Mouse (Mus musculus) ovary, adult 2 months (tissue): Measurements from ENCODE around the gene Eral1. TPM values are rescaled to one million over a fixed set of nuclear protein-coding genes. Genes with fewer than 3 reads are reported as not detected.

Experiments
- polyA plus RNA-seq: library from polyadenylated mRNA; depleted of rRNA; stranded (reverse); fragments of >200 nt; gene quantifications from 2 replicates; pipeline ENCODE4 v1.2.3, GENCODE M21; 2012; rRNA removed

The Eral1 gene
- polyA plus RNA-seq = 38.3 and 49.4 TPM in 2 replicates

GRCm38 (mm10) chr11:78079961-78080921 is at the start of gene Eral1:
TSS of gene Eral1 (minus strand) at chr11:78080383.

GRCm38 (mm10) chr11:78094504-78095143 is 14.4 kb upstream of the Eral1 start, which contains the start of gene Fam222b:
TSS of gene Fam222b (plus strand) at chr11:78094660.

GRCm38 (mm10) chr11:78037831-78038752 is 42.1 kb downstream of the Eral1 start, which contains the start of gene Flot2:
TSS of gene Flot2 (plus strand) at chr11:78037931.

GRCm38 (mm10) chr11:78031947-78032808 is 48.0 kb downstream of the Eral1 start, which contains the start of gene Dhrs13:
TSS of gene Dhrs13 (plus strand) at chr11:78032280.

Other genes with a start within 250 kb of the Eral1 start
- 2.4 and 4.0 TPM in 2 replicates for gene Pipox, start 186.3 kb downstream of the Eral1 start, polyA plus RNA-seq
- gene Sez6, start 149.6 kb downstream of the Eral1 start, polyA plus RNA-seq = 2.8 and 3.3 TPM in 2 replicates
- 54.3 and 67.9 TPM in 2 replicates for gene Phf12, start 97.6 kb downstream of the Eral1 start, polyA plus RNA-seq
- 19.7 TPM in 2 replicates for gene Dhrs13, start 48.1 kb downstream of the Eral1 start, polyA plus RNA-seq
- 130 and 137 TPM in 2 replicates for gene Flot2, start 42.5 kb downstream of the Eral1 start, polyA plus RNA-seq
- gene Fam222b, start 14.3 kb upstream of the Eral1 start, polyA plus RNA-seq = 30.4 and 47.6 TPM in 2 replicates
- gene Traf4, start 85.2 kb upstream of the Eral1 start, polyA plus RNA-seq = 122 and 141 TPM in 2 replicates
- 34.2 and 34.3 TPM in 2 replicates for gene Nek8, start 96.3 kb upstream of the Eral1 start, polyA plus RNA-seq
- 100 and 122 TPM in 2 replicates for gene Tlcd1, start 96.3 kb upstream of the Eral1 start, polyA plus RNA-seq
- 166 and 182 TPM in 2 replicates for gene Rpl23a, start 103.2 kb upstream of the Eral1 start, polyA plus RNA-seq
- gene Rab34, start 108.0 kb upstream of the Eral1 start, polyA plus RNA-seq = 162 and 227 TPM in 2 replicates
- 0.90 and 1.1 TPM in 2 replicates for gene Proca1, start 113.0 kb upstream of the Eral1 start, polyA plus RNA-seq
- gene Sdf2, start 165.4 kb upstream of the Eral1 start, polyA plus RNA-seq = 160 and 201 TPM in 2 replicates
- gene Supt6, start 165.6 kb upstream of the Eral1 start, polyA plus RNA-seq = 17.8 and 25.3 TPM in 2 replicates
- gene 2610507B11Rik, start 181.4 kb upstream of the Eral1 start, polyA plus RNA-seq = 88.4 and 89.1 TPM in 2 replicates
- gene BC030499, start 210.5 kb upstream of the Eral1 start, polyA plus RNA-seq = 0.15 and 0.23 TPM in 2 replicates
- 11.1 and 11.4 TPM in 2 replicates for gene Spag5, start 221.1 kb upstream of the Eral1 start, polyA plus RNA-seq
- gene Aldoc, start 242.6 kb upstream of the Eral1 start, polyA plus RNA-seq = 67.1 and 68.0 TPM in 2 replicates
- gene Pigs, start 248.0 kb upstream of the Eral1 start, polyA plus RNA-seq = 107 and 137 TPM in 2 replicates